Mouse (Mus musculus): Measurements from ENCODE around the gene Gm10295.

Gene Gm10295

GRCm38 (mm10) chr7:71351364-71351763 is at the start of gene Gm10295:
TSS of gene Gm10295 (minus strand) at chr7:71351485.
- no peak for DNase-seq

GRCm38 (mm10) chr7:71401032-71401431 is 49.7 kb upstream of the Gm10295 start:
- DNase-seq: no peak

GRCm38 (mm10) chr7:71399891-71400632 is 48.8 kb upstream of the Gm10295 start:
- DNase-seq: no peak

DNA sequence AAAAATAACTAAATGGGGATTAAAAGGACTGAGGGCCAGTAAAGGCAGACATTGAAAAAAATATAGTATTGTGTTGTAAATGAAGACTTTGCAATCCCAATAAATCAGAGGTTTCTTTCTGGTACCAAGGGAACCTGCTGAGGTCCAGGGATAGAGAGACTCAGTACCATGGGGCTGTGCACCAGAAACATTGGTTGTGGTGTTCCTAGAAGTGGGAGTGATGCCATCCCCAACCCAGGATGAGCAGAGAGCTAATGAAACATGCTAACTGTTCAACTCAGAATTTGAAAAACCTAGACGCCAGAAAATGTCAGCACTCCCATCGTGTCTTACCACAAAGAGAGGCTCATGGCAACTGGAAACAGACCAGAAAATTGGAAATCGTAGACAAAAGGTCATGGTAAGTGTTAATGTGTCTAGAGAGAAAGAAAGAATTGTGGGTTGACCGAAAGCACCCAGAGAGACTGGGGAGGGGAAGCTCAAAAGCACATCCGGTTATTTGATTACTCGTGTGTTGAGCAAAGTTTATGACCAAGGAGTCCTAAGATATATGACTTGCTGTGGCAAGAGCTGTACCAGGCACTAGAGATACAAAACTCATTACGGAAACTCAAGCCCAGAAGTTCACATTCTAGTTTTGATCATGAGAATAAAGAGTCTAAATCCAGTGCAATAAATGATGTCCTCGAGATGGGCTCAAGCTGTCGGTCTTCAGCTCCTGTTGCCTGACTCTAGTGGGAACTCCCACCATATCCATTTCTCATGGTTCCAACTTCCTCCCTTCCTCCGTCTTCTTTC is 47.9 kb upstream of the Gm10295 start:
- DNase-seq: no peak

- DNase-seq: no peak
Observed at GRCm38 (mm10) chr7:71398389-71398788, 47.1 kb upstream of the Gm10295 start.

GRCm38 (mm10) chr7:71392795-71393341 is 41.6 kb upstream of the Gm10295 start:
- no peak for DNase-seq

DNA sequence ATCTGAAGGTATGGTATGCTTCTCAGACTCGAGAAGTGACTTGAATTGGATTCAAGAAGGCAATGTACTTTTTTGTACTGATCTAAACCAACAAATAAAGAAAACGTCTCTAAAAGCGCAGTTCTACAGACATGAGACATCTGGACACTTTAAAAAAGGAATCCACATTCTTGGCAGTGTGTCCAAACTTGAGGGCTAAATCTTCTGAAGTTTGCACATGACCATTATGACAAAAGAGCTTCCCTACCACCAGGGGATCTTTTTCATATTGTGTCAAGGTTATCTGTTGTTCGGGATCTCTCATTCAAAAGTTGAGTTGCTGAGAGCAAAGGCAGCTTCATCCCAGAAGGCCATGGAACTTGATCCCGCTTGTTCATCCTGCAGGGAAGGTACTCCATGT is 40.0 kb upstream of the Gm10295 start:
- DNase-seq: no peak

GRCm38 (mm10) chr7:71390291-71390690 is 39.0 kb upstream of the Gm10295 start:
- DNase-seq: no peak

- no peak for DNase-seq
Observed at GRCm38 (mm10) chr7:71386050-71386449, 34.8 kb upstream of the Gm10295 start.

GRCm38 (mm10) chr7:71384921-71385320 is 33.6 kb upstream of the Gm10295 start:
- DNase-seq: no peak

DNA sequence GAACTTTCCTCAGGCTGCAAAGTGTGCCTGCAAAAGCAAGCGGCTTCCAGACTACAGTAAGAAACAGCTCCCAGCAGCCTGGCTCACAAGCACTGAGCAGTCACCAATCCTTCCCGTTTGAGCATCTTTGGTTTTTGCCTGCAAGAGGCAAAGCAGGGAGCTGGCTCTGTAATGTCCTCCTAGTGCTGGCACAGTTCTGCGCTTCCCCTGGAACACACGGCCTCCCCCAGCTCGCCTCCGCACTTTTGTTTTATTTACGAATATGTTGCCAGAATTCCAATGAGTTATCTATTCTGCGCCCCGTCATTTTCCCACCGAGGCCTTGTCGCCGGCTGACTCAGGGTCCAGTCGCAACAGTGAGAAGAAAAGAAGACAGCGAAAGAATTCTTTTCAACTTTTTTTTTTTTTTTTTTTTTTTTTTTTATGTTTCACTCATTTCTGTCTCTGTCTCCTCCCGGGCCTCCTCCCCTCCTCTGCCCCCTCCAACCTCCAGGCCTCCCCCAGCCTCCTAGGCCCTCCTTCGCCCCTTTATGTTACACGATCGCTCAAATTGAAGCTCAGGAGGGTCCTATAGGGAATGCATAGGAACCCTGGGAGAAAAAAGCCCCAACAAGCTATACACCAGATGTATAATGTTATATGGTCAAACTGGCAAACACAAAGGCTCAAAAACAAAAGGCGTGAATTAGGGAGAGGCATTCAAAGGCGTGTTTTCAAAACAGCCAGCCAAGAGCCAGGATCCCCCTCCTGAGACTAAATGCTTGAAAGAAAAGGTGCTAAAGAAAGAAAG is 32.3 kb upstream of the Gm10295 start:
- no peak for DNase-seq

DNA sequence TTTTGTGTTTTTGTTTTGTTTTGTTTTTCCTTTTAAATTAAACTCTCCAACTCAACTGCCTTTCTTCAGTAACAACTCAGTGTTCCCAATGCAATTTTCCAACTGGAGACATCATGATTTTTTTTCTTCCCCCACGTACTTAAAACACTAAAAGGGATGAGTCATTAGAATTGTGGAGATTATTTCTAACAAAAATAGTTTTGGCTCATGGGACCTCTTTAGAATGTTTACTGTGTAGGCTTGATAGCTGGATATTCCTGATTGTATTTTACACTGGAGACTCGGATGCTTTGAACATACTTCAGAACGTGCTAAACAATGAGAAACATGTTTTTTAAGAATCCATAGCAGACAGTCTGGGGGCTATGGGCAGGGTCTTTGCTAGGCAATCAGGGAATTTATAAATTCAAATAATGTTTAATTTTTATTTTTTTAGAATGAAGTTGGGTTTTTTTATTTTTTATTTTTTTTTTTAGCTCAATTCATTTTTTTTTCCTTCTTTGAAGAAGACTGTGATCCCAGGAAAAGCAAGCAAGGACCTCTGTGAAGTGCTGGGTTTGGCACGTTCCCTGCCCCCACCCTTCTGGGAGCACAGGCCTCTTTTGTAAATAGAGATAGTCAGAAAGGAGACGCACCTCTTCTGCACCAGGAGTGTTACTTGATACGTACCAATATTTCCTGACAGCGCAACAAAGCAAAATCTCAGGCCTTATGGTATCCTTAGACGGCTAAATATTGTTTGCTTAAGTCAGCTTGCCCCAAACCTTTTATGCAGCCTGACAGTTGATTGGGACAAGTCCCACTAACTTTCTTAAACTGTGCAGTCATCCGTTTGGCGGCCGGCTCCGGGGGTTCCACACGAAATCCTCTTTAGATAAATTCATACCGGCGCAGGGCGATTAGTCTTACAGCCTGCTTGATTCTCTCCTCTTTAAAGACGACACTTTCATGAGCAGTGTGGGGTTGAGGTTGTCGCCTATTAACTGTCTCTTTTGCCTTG is 28.8 kb upstream of the Gm10295 start:
- no peak for DNase-seq

DNA sequence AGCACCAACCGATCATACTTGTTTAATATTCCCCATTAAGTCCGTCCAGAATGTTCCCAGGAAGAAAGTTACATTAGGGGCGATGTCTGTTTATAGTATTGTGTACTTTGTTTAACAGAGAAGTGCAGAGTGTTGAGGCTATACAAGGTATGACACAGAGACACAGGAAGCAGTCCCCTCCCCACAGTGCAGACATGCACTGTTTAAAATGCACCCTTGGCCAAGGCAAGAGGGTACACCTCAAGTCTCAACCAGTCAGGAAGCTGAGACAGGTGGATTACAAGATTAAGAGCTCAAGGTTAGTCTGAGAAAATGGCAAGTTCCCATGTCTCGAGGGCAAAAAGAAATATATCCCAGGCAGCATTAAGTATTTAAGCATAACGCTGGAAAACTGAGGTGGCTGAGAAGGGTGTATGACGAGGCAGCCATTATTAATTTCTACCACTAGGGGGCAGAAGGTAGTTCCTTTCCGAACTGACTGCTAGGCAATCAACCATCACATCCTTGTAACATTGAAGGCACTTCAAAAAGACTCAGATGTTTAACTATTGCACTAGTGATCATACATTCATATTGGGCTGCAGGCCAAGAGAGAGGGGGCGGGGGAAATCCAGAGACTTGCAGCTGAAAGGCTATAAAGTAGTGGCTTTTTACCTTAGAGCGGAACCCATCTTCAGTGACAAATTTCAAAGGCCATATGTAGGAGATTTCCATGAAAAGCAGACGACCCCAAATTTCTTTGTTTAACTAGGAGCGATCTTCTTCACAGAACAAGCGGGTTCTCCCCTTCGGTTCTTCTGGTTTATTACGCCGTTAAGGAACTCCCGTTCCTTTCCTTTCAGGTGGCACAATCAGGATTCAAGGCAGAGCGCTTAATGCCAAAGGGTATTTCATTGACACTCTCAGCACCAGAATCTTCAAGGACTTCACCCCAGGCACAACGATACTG is 27.8 kb upstream of the Gm10295 start:
- DNase-seq: no peak

DNA sequence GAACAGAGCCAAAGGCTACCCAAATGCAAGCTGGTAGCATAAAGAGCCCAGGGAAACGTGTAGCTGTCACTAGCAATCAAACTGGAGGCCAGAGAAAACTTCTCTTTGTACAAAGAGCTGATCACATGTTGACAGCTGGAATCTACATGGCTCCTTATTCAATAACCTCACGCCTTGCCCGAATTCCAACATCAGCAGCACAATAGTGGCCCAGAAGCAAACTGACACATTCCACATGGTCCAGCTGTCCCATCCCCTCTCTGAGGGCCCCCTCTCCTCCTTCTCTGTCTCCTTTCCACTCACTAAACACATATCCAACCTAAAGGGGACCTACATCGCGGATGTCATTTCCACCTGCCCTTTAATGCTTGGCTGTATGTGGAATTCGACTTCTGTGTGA is 26.7 kb upstream of the Gm10295 start:
- DNase-seq: no peak

- DNase-seq: no peak
Observed at GRCm38 (mm10) chr7:71374059-71374458, 22.8 kb upstream of the Gm10295 start.

GRCm38 (mm10) chr7:71371916-71372315 is 20.6 kb upstream of the Gm10295 start:
- no peak for DNase-seq

GRCm38 (mm10) chr7:71370746-71371145 is 19.5 kb upstream of the Gm10295 start:
- no peak for DNase-seq

GRCm38 (mm10) chr7:71370128-71370527 is 18.8 kb upstream of the Gm10295 start:
- DNase-seq: no peak

DNA sequence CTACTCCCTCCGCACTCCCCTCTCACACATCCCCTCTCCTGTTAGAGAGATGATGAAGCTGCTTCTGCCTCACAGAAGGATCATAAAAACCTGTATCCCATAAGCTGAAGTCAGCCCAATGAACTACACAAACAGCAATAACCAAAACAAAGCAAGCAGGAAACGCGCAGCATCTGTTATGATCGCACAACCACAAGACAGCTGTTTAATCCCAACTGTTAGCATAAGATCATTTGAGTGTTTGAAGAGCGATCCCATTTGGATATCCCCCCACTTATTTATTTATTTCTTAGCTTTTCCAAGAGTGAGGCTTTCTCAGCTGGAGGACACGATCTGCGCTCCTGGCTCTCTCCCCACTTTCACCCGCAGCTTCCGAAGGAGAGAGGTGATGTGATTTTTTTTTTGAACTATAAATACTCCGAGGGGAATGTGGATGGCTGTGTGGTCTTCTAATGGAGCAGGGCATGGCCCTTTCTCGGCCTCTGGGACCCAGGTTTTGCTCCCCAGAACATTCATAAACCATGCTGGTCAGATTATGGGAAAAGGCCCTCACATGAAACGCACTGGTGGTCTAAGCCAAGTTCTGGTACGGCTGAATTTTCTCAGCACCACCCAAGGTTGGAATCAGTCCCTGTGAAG is 17.4 kb upstream of the Gm10295 start:
- no peak for DNase-seq

DNA sequence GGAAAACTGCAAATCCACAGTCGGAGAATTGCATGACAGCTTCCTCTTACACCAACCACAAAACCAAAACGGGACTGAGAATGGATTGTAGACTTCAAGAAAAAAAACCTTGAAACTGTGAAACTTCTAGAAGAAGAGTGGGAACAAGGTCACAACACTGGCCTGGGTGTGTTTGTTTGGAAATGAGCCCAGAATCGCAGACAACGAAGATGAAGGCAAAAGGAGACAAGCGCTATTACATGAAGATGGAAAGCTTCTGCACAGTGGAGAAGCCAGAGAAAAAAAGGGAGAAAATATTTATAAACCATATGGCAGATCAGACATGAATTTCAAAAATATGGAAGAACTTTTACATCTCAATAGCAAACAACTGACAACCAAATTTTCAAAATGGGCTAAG is 4.3 kb upstream of the Gm10295 start:
- no peak for DNase-seq

All from right cerebral cortex, postnatal 14 days (tissue).